Mouse (Mus musculus) layer of hippocampus, adult 18-20 months (tissue): ENCODE results near the gene Slc12a4. TPM values are rescaled to one million over a fixed set of nuclear protein-coding genes. Genes with fewer than 3 reads are reported as not detected.

Source experiments
- DNase-seq, 2 experiments: peaks; one replicate each; pipeline ENCODE4 v3.0.0; 2022; ENCODE audit warnings: low spot score in 2 of 2
- microRNA-seq, 2 experiments: library from miRNA; unstranded; fragments of <30 nt; microRNA quantifications; one replicate each; pipeline ENCODE4 v1.2.0; 2021
- total RNA-seq, 2 experiments: library from RNA; stranded (reverse); gene quantifications; 2 replicates each; pipeline ENCODE4 v1.2.3; 2021

Slc12a4 gene
- total RNA-seq, 2 experiments from 2014 or later: 18.6 to 20.8 TPM

- no peak for DNase-seq
Measured at GRCm38 (mm10) chr8:105935105-105935504, 30.8 kb downstream of the Slc12a4 start.

- no peak for DNase-seq
Measured at GRCm38 (mm10) chr8:105933762-105934161, 32.1 kb downstream of the Slc12a4 start, which contains the start of gene Ctrl. Gene Ctrl, minus strand, starts transcription at chr8:105933862.

- no peak for DNase-seq
Measured at GRCm38 (mm10) chr8:105932525-105932924, 33.4 kb downstream of the Slc12a4 start.

GRCm38 (mm10) chr8:105931271-105931670, 34.6 kb downstream of the Slc12a4 start:
- no peak for DNase-seq

GRCm38 (mm10) chr8:105930602-105931001, 35.3 kb downstream of the Slc12a4 start:
- peak; percentile 76 to 83 for DNase-seq

GRCm38 (mm10) chr8:105925123-105925522, 40.8 kb downstream of the Slc12a4 start:
- no peak for DNase-seq

GRCm38 (mm10) chr8:105919390-105919789, 46.5 kb downstream of the Slc12a4 start:
- no peak for DNase-seq

- DNase-seq: no peak
Measured at GRCm38 (mm10) chr8:105900941-105901616, 64.8 kb downstream of the Slc12a4 start.

GRCm38 (mm10) chr8:105900180-105900940, 65.5 kb downstream of the Slc12a4 start, which contains the start of gene Pskh1:
Gene Pskh1, plus strand, starts transcription at chr8:105900441.
- DNase-seq: peak; percentile 89 to 93

GRCm38 (mm10) chr8:105897801-105898480, 68.0 kb downstream of the Slc12a4 start:
- no peak for DNase-seq

Small RNA genes lying within 50 kb of the gene (microRNA-seq; reads per million reads assigned to microRNA genes)
- 0 reads per million in 2 experiments for gene Mir7074

Other genes starting within 250 kb of the Slc12a4 start
- 10 to 100 TPM; 19.0 to 23.3 TPM for gene Gfod2, start 207.4 kb downstream of the Slc12a4 start, total RNA-seq
- 10 to 100 TPM; 24.7 to 25.7 TPM for gene Ranbp10, start 138.7 kb downstream of the Slc12a4 start, total RNA-seq
- gene Tsnaxip1, start 138.4 kb downstream of the Slc12a4 start, total RNA-seq: under 1 TPM in 1 of 2 experiments, not detected in 1; 0.25 TPM
- 10 to 100 TPM; 12.6 to 12.9 TPM for gene Cenpt, start 112.8 kb downstream of the Slc12a4 start, total RNA-seq
- 10 to 100 TPM; 43.0 to 46.5 TPM for gene Thap11, start 111.0 kb downstream of the Slc12a4 start, total RNA-seq
- gene Nutf2, start 105.5 kb downstream of the Slc12a4 start, total RNA-seq: 10 to 100 TPM; 29.0 to 41.5 TPM
- gene Edc4, start 85.2 kb downstream of the Slc12a4 start, total RNA-seq: 10 to 100 TPM; 63.6 to 67.4 TPM
- under 1 TPM; 0.57 to 0.99 TPM for gene Nrn1l, start 72.5 kb downstream of the Slc12a4 start, total RNA-seq
- gene Pskh1, start 65.7 kb downstream of the Slc12a4 start, total RNA-seq: 1 to 10 TPM; 6.5 to 7.3 TPM
- 1 to 10 TPM; 1.1 to 1.8 TPM for gene Ctrl, start 32.2 kb downstream of the Slc12a4 start, total RNA-seq
- 10 to 100 TPM; 62.5 to 74.3 TPM for gene Psmb10, start 27.7 kb downstream of the Slc12a4 start, total RNA-seq
- gene Lcat, start 22.7 kb downstream of the Slc12a4 start, total RNA-seq: 10 to 100 TPM; 31.7 to 38.4 TPM
- not detected for gene Dpep3, start 13.3 kb upstream of the Slc12a4 start, total RNA-seq
- gene Dus2, start 25.2 kb upstream of the Slc12a4 start, total RNA-seq: 10 to 100 TPM; 15.6 to 16.2 TPM
- gene Dpep2nb, start 39.9 kb upstream of the Slc12a4 start, total RNA-seq: not detected
- 10 to 100 TPM; 14.3 to 15.4 TPM for gene Ddx28, start 45.8 kb upstream of the Slc12a4 start, total RNA-seq
- 10 to 100 TPM; 10.9 to 12.0 TPM for gene Nfatc3, start 92.7 kb upstream of the Slc12a4 start, total RNA-seq
- under 1 TPM in 1 of 2 experiments, not detected in 1; 0.12 TPM for gene Esrp2, start 170.9 kb upstream of the Slc12a4 start, total RNA-seq
- gene Pla2g15, start 184.3 kb upstream of the Slc12a4 start, total RNA-seq: 10 to 100 TPM; 22.8 to 25.6 TPM
- gene Slc7a6, start 202.8 kb upstream of the Slc12a4 start, total RNA-seq: 10 to 100 TPM; 18.6 to 20.8 TPM
- 10 to 100 TPM; 24.5 to 26.5 TPM for gene Slc7a6os, start 244.8 kb upstream of the Slc12a4 start, total RNA-seq
- gene Prmt7, start 244.8 kb upstream of the Slc12a4 start, total RNA-seq: 10 to 100 TPM; 31.2 to 37.2 TPM